Mouse (Mus musculus) WW6 (cell line): ENCODE data around the gene Frat1.
"Not testable (repeated sequence)": the region's sequence is repeated elsewhere in the genome, so short reads cannot be mapped to it uniquely, and the experiment has no call there.

Experiments
- DNase-seq: peaks from one replicate; pipeline ENCODE4 v3.0.0-alpha.2; 2013; ENCODE audit warnings: low read depth, low spot score

The Frat1 gene

DNA sequence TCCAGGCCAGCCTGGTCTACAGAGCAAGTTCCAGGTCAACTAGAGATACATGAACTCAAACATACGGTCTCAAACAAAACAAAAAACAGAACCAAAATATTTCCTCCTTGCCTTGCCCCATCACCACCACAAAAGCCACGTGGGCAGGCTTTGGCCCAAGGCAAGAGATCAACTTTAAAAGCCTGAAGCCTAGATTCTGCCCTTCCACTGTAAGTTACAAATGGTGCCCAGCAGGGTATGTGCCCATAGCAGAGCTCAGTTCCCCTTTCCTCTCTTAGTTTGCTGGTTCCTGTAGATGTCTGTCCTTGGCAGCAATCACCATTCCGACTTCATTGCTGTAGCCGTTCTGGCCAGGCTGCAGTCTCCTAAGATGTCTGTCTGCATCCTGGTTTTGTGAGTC, 12.9 kb downstream of the Frat1 start:
- DNase-seq: no peak

DNA sequence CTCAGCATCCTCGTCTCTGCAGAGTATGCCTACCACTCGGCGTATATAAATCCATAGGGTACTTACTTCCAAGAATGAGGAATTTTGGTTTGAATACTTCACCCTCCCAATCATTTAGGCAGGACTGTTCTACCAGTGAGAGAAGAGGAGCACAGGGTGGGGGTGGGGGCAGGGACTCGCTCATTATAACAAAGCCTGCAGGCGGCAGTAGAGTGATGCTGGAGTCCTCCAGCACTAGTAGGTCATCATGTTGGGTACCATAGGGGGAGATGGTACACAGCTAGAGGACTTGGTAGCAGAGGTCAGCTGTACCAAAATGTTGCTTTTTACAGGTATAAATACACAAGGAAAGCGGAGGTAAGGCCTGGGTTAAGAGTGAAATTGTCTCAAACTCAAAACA, 14.6 kb downstream of the Frat1 start:
- no peak for DNase-seq

DNA sequence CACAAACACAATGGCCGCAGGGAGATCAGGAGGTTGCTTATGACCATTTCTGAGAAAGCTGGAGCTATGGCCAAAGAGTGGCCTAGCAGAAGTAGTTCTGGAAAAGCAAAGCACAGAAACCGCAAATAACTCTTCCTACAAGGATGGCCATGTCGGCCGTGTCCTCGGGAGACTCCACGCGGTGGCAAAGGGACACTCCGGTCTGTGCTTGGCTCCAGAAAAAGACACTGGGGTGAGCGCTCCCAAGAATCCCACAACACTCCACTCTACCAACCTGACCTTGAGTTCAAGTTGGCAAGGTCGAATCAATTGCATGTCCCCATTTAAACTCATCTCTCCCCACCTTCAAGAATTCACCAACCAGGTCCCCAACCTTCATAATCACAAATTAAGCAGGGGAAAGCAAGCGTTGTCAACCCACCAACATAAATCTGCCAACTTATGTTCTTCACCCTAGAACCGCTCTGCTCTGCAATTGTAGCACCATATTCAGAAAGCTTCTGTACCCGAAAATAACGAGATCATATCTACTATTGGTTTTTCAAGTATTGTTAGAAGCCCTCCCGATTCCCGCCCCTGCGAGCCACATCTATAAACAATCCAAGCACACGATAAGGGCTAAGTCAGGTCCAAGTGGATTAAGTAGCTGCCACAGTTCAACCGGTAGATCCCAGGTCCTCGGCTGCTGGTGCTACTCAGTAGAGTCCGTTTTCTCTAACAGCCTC, 16.8 kb downstream of the Frat1 start:
- DNase-seq: no peak

DNA sequence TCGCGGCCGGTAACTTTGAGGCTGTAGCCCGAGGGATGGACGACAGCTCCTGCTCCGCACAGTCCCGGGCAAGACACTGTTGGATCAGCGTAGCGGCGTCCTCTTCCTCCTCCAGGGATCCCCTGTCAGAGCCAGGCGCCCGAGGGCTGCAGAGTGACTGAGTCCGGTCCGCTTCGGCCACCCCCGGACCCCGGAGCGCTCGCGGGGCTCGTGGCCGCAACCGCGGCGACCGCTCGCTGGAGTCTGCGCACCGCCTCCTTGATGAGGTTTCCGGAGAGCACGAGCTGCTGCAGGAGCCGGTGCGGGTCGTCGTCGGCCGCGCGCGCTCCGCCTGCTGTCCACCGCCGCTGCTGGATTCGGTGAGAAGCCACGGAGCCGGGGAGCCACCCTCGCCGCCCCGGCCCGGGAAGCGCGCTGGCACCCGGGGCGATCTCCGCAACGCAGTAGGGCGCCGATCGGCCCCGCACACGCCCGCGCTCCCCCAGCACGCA, 17.4 kb downstream of the Frat1 start:
- DNase-seq: no peak

DNA sequence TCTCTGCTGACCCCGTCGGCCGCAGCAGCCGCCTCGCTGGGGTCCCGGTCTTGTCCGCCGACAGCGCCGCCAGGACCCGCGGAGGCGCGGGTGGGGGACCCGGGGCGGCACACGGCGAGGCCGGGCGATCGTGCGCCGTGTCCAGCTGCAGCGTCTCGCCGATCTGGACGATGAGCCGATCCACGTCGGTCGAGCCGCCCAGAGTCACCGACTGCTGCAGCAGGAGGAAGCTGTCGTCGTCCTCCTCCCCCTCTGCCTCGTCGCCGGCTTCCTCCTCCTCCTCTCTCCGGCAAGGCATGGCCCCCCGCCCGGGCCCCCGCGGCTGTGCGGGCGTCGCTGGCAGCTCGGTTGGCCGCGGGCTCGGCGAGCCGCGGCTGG, 17.8 kb downstream of the Frat1 start:
- DNase-seq: not testable (repeated sequence)

DNA sequence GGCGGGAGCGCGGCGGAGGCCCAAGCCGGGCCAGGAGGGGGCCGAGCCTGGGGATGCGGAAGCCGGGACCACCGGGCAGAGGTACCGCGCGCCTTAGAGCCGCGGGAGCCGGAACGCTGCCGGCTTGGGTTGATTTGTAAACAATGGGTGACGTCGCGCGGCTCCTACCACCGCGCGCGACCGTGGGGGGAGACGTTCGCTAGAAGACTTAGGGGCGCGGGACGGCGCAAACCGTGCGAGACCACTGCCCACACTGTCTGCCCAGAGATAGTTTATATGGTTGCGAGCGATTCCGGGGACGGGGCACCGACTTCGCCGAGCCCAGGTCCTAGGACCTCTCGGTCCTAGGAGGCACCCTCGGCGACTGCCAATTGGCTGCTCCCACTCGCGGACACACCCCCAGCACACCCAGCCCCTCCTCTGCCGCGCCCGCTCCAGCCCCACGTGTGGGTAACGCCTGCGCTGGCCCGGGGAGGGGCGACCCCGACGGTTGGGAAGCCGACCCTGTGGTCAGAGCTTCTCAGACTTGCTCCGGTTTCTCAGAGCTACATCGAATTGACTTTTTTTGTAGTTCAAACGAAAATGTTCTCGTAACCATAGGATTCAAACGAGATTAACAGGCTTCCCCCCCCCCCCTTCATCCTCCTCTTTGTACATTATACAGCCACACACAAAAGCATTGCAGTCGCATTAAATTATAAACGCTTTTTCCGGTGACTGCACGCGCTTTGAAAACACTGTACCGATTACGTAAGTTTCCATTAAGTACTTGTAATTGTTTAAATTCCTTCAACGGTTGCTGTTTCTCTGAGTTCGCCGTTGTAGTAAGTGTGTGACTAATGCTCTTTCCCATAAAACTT, 18.5 kb downstream of the Frat1 start, which contains the start of gene Frat2:
Gene Frat2, minus strand, starts transcription at position 141 of the 860 bp plus-strand sequence.
- peak; percentile 77 for DNase-seq

DNA sequence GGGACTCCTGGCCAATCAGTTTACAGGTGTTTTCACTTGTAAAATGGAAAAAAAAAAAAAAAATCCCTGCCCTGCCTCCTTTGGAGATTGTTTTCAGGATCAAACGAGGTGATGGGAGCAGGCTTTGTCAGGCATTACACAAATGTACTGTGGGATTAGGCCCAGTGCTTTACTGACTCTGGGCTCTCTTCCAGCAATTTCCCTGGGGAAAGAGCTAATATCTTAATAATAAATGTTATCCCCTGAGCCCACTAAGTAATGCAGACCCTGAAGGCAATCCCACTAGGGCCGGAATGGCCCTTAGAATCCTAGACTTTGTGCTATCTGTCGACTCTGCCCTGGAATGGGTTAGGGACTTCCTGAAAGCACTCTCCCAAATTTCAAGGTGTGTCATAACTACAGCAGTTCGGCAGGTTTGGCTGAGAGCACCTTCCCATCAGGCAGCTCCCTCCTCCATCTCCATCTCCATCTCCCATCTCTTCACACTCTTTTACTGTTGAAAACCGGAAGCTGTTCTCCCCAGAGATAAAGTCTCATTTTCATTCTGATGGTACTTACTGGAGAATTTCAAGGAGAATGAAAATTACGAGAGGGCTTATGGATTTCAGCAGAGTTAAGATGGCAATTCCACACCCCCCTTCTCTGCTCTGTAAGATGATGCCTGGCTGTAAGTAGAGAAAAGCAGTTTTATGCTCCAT, 20.4 kb downstream of the Frat1 start:
- no peak for DNase-seq

DNA sequence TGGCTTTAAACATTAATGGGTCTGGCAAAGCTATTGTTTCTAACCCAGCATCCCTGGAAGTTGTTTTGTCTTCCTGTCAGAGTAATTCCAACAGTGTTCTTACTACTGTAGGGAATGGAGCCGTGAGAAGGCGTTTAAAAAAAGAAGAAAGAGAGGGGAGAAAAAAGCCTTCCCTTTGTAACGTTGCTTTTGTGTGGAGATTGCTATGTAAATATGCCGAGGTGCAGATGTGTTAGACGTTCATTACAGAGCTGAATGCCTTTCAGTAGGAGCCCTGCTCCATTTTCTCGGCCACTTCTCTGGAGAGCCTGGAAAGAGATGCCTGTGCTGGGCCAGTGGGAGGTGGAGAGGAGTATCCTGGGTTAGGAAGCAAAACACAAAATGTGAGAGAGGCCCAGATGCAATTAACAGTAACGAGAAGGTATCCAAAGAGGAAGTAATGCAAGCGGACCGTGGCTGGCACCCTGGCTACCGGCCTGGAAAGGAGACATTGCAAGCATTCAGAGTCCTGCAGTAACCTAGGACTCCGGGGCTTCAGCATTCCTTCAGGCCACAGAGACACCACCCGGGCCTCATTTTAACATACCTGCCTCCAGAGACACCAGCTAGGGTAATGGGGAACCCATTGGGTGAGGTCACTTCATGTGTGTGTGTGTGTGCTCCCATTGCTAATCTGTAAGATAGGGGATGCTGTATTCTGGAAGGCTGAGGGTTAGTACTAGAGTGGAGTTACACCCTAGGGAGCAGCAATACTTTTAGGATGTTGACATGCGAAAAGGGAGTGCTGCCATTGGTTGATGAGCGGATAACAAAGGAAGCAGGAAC, 21.2 kb downstream of the Frat1 start:
- no peak for DNase-seq

DNA sequence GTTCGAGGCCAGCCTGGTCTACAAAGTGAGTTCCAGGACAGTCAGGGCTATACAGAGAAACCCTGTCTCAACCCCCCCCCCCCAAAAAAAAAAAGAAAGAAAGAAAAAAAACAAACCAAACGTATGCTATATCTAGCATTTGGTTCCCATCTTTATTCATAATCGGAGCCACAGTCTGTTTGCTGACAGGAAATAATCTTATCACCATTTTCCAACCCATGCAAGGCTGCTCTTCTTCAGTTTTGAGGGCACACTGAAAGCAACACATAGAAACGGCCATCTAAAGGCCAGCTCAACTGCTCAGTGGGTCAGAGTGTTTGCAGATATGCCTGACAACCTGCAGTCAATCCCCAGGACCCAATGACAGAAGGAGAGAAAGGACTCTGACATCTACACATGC, 22.7 kb downstream of the Frat1 start:
- DNase-seq: no peak

DNA sequence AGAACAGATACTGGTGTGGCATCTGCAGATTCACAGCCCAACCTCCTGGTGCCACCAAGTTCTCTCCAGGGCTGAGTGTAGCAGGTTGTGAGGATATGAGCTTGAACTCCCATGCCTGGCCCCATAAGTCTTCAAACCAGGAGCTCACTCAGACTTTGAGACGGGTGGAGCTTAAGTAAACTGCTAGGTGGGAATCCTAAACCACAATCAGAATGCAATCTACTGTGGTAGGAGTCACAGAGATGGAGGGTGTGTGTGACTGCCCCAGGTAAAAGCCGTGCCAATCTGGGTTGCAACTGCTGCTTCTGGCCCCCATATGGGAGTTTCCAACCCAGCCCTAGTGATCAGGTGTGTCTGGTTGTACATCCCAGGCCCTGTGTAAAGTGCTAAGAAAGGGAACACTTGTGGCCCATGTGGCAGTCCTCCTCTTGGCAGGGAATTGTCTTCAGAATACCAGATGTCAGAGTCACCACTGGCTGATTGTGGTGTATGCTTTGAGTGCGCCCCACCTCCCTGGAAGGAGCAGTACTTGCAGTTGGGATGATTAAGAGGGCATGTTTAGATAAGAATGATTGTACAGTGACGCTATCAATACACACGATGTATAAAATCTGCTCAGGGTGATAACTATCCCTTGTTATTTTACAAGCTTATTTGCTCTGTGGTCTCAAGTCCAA, 27.5 kb downstream of the Frat1 start:
- no peak for DNase-seq

DNA sequence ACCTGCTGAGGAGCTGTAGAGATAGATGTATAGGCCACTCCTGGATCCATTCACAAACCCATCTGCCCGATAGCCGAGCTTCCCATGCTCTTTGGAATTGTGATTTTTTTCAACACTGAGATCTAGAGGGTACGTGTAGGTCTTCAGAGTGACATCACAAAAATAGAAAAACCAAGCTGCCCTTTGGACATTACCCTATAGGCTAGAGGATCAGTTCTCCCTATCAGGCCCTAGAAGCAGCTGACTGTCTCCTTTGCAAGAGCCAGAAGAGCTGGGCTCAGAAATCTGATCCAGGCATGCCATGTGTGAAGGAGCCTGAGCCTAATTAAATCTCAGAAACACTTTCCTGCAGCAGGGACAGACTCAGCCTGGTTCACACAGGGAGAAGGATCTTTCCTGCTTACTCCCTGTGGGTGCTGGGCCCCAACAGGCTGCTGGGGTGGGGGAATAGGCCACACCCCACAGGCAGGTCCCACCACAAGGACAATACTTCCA, 28.1 kb downstream of the Frat1 start:
- no peak for DNase-seq

DNA sequence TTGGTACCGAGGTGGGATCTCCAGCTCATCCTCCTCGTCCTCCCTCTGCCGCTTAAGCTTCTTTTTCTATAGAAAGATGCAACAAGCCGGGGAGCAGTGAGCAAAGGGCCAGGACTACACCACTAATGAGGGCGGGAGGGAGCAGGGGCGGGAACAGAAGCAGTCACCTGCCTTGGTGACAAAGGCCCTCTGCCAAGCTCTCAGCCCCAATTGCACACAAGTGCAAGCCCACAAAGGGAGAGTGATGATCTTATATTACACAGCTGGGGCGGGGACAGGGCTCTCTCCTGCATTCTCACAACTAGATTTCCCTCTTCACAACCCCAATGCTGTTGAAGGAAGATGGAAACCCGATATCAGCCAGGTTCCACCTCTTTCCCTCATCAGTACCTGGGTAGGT, 36.9 kb downstream of the Frat1 start:
- no peak for DNase-seq

DNA sequence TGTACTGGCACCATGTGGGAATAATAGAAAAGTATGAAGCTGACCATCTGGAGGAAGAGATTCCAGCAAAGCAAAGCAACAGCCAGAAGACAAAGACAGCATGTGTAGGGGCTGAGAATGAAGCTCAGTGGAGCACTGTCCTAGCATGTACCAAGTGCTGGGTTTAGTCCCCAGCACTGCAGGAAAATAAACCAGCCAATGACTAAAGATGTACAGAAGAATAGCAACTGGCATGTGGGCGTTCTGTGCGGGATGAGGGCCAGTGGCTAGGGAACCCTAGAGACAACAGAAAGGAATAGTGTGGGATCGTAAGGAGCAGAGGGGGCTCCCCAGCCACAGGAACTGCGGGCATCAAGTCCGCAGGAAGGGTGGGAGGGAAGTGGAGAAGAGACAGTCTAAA, 39.5 kb downstream of the Frat1 start:
- no peak for DNase-seq

DNA sequence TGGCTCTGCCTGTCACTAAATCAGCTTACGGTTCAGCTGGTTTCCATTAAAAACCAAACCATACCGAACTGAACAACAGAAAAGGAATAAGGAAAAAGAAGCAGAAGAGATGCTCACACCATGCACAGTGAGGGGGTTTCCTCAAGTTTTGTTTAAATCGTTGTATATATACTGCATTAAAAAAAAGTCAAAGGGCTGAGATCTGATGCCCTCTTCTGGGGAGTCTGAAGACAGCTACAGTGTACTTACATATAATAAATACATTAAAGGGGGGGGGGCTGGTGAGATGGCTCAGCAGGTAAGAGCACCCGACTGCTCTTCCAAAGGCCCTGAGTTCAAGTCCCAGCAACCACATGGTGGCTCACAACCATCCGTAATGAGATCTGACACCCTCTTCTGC, 40.2 kb downstream of the Frat1 start:
- not testable (repeated sequence) for DNase-seq

DNA sequence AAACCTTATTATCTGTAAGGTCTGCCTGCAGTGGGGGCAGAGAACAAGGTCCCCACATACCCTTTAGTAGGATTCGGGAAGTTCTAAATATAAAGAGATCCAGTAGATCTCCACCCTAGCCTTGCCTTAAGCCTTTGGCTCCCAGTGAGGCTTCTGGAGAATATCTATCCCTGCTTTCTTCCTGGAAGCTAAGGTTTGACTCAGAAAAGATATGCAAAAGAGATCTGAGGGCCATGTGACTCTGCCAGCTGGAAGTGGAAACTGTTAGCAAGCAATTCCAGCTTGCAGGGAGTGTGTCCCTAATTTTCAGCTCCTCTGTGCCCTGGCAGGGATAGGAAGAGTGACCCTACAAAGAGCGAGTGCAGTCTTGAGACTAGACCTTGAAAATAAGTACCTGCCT, 42.5 kb downstream of the Frat1 start:
- no peak for DNase-seq

DNA sequence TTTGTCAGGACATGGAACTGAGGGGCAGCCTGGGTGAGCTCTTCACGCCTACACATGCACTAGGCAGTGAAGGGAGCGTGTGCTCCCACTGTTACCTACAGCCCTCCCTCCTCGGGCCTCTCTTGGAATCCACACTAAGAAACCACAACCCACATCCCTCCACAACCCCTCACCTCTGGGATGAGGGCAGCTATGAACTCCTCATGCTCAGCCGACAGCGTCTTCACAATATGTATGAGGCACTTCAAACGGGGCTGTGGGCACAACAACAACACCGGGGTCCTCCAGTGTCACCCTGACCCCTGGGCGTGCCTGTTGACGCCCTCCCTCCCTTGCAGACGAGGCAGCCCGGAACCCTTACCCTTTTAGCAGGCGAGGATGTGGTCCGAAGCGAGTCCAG, 44.6 kb downstream of the Frat1 start:
- no peak for DNase-seq

DNA sequence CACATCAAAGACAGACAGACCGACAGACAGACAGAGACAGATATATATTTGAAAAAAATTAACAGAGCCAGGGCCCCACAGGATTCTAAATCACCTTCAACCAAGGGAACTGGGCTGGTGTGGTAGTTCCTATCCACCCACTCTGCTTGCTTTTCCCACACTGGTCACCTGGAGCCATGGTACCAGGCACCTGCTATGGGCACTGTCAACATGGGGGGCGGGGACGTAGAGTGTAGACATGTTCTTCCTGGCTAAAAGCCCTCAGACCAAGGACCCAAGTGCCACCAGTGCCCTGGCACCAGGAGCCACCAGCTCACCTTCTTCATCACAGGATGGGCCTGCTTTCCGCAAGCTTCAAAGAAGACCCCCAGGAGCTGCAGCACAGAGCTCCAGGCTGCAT, 52.1 kb downstream of the Frat1 start:
- no peak for DNase-seq
